Mouse (Mus musculus) bone marrow, adult 2 months (tissue): Measurements from ENCODE around the gene Cdon. TPM values are rescaled to one million over a fixed set of nuclear protein-coding genes. Genes with fewer than 3 reads are reported as not detected.

Source experiments
- H3K27ac ChIP-seq: fragments of 200-500 bp; 2 replicates; pipeline ENCODE4 v1.5.1; 2012; ENCODE audit warnings: low read depth, mild to moderate bottlenecking, control low read depth, inconsistent platforms, low read length; ENCODE audit not compliant: control insufficient read depth, poor library complexity, insufficient read depth
- H3K4me1 ChIP-seq: fragments of 200-500 bp; 2 replicates; pipeline ENCODE4 v1.6.1; 2011; ENCODE audit warnings: low read length; ENCODE audit not compliant: control insufficient read depth, insufficient read depth
- H3K4me3 ChIP-seq: fragments of 200-500 bp; replicated peaks from 2 replicates; pipeline ENCODE3; 2011; ENCODE audit warnings: mild to moderate bottlenecking, low read depth, low read length, control low read depth; ENCODE audit not compliant: control insufficient read depth
- CTCF ChIP-seq: fragments of 200-500 bp; IDR thresholded peaks from 2 replicates; pipeline ENCODE4 v1.5.1; 2011; ENCODE audit warnings: low read length, control low read depth; ENCODE audit not compliant: control insufficient read depth, insufficient read depth
- POLR2A ChIP-seq: fragments of 200-500 bp; IDR thresholded peaks from 2 replicates; pipeline ENCODE4 v1.6.1; 2011; ENCODE audit warnings: low read depth, mild to moderate bottlenecking, control low read depth, low read length, borderline replicate concordance; ENCODE audit not compliant: control insufficient read depth
- WGBS: fragments of 180-500 bp; shearing (Covaris S2); methylation state at CpG from one replicate; pipeline ENCODE4 v1.1.7; 2018; 5-methylcytosine and 5-hydroxymethylcytosine counted together
- polyA plus RNA-seq: library from polyadenylated mRNA; stranded (reverse); fragments of >200 nt; gene quantifications from 2 replicates; pipeline ENCODE4 v1.2.4, GENCODE M21; 2011; ENCODE audit warnings: low replicate concordance; ENCODE audit not compliant: missing spikeins, insufficient read depth, insufficient read length

The Cdon gene
- polyA plus RNA-seq, 1 experiment = 2.8 TPM

GRCm38 (mm10) chr9:35443618-35444511, 22.9 kb downstream of the Cdon start:
- H3K27ac ChIP-seq = no peak overlapping the region
- 82% methylated on average over 13 of the region's 13 CpGs for WGBS
- H3K4me3 ChIP-seq = no peak overlapping the region
- no peaks in the 10 kb centered on the region for H3K4me1 ChIP-seq
- TF ChIP-seq POLR2A (no peak), CTCF (no peak)

GRCm38 (mm10) chr9:35444512-35444886, 23.6 kb downstream of the Cdon start:
- no peak overlapping the region for H3K27ac ChIP-seq
- no peaks in the 10 kb centered on the region for H3K4me1 ChIP-seq
- H3K4me3 ChIP-seq = no peak overlapping the region
- TF ChIP-seq CTCF (no peak), POLR2A (no peak)
- 68% methylated on average over 8 of the region's 8 CpGs for WGBS

- H3K4me3 ChIP-seq = no peak overlapping the region
- no peak overlapping the region for H3K27ac ChIP-seq
- WGBS = 69% methylated on average over 4 of the region's 4 CpGs
- TF ChIP-seq POLR2A (no peak), CTCF (no peak)
- no peaks in the 10 kb centered on the region for H3K4me1 ChIP-seq
Measured at GRCm38 (mm10) chr9:35446916-35447315, 26.0 kb downstream of the Cdon start.

GRCm38 (mm10) chr9:35453311-35453710, 32.4 kb downstream of the Cdon start:
- 79% methylated on average over 6 of the region's 6 CpGs for WGBS
- no peak overlapping the region for H3K27ac ChIP-seq

GRCm38 (mm10) chr9:35459594-35459993, 38.7 kb downstream of the Cdon start:
- no peak overlapping the region for H3K4me3 ChIP-seq
- H3K27ac ChIP-seq = no peak overlapping the region
- WGBS = 41% methylated on average over 8 of the region's 8 CpGs
- TF ChIP-seq POLR2A = no peak
- H3K4me1 ChIP-seq = no peaks in the 10 kb centered on the region

More at GRCm38 (mm10) chr9:35453311-35453710, 32.4 kb downstream of the Cdon start:
- TF ChIP-seq CTCF = no peak
- no peak for TF ChIP-seq POLR2A
- Histone ChIP-seq H3K4me3 (no peak overlapping the region), H3K4me1 (no peaks in the 10 kb centered on the region)

- no peak overlapping the region for H3K4me3 ChIP-seq
- H3K4me1 ChIP-seq = no peaks in the 10 kb centered on the region
- no peak overlapping the region for H3K27ac ChIP-seq
- TF ChIP-seq CTCF (no peak), POLR2A (no peak)
- 60% methylated on average over 8 of the region's 8 CpGs for WGBS
Measured at GRCm38 (mm10) chr9:35467264-35467817, 46.4 kb downstream of the Cdon start.

- Histone ChIP-seq H3K4me3 (no peak overlapping the region), H3K27ac (no peak overlapping the region), H3K4me1 (no peaks in the 10 kb centered on the region)
- TF ChIP-seq CTCF (no peak), POLR2A (no peak)
Measured at GRCm38 (mm10) chr9:35468913-35469312, 48.0 kb downstream of the Cdon start.

- Histone ChIP-seq H3K4me1 (no peaks in the 10 kb centered on the region), H3K4me3 (no peak overlapping the region), H3K27ac (no peak overlapping the region)
- WGBS = 86% methylated on average over 10 of the region's 10 CpGs
- no peak for TF ChIP-seq POLR2A
- TF ChIP-seq CTCF = no peak
Measured at GRCm38 (mm10) chr9:35474104-35474724, 53.3 kb downstream of the Cdon start.

GRCm38 (mm10) chr9:35475394-35475793, 54.5 kb downstream of the Cdon start:
- no peak overlapping the region for H3K27ac ChIP-seq
- whole genome bisulfite sequencing = 27% methylated on average over 7 of the region's 7 CpGs
- no peak for TF ChIP-seq POLR2A
- no peak for TF ChIP-seq CTCF
- H3K4me3 ChIP-seq = no peak overlapping the region
- no peaks in the 10 kb centered on the region for H3K4me1 ChIP-seq
